Mouse (Mus musculus) megakaryocyte, adult 5-6 weeks (primary cell): ENCODE measurements at regions not wholly inside any gene's neighbourhood (a gene's known extent, or its start where the extent isn't known, plus 50 kb on each side); places are given as distances from the start of the nearest gene placed in this dataset.

ENCODE experiments used
- ATAC-seq: 2 replicates; pipeline ENCODE4 v1.8.0; 2016; ENCODE audit warnings: mild to moderate bottlenecking, inconsistent platforms; ENCODE audit not compliant: poor library complexity, severe bottlenecking

DNA sequence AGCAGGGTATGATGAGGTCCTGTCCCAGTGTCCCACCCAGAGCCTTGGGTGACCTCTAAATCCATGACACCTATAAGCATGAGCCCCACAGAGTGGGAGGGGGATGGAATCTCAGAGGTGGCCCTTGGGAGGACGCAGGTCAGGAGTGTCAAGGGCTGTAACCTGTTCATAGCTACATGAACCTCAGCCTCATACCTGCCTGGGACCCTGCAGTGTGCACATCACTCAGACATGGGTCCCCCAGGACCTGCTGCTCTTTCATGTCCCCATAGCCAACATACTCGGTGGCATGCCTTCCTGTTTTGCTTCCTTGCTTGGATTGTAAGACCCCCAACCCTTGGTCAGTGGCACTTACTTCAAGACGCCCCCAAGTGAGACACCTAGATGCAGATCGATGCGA, 66.9 kb upstream of the Hs6st1 start:
- ATAC-seq = no peak

DNA sequence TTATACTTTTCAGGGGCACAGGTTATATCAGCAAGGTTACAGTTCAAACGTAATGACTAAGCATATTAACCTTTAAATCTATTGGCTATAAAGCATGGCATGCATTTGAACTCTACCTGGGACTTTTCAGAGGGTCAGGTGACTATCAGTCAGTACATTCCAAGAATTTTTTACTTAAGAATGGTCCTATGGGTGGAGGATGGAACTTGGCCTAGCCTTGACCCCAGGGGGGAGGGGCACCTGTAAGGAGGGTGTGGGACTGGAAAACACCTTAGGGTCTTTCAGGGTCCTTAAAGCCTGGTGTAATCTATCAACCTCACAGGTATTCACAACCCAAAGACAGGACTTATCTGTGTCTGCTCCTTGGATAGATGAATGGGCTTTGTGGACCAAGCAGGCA, 66.4 kb upstream of the Hs6st1 start:
- ATAC-seq = no peak

DNA sequence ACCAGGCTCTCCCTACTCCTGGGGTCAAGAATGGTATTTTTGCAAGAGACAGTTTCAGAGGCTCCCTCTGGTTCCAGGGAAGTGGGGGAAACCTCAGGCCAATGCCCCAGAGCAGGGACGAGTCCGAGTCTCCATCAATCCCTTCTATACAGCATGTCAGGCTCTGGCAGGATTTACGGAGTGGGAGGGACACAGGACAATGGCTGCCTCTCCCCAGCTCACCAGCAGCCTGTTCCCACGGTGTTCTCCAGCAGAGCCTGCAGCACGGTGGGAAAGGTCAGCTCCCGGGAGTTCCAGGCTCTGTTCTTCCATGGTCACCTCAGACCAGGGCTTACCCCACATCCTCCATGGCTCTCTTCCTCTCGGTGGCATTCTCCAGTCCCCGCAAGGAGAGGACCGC, 64.6 kb upstream of the Hs6st1 start:
- no peak for ATAC-seq

DNA sequence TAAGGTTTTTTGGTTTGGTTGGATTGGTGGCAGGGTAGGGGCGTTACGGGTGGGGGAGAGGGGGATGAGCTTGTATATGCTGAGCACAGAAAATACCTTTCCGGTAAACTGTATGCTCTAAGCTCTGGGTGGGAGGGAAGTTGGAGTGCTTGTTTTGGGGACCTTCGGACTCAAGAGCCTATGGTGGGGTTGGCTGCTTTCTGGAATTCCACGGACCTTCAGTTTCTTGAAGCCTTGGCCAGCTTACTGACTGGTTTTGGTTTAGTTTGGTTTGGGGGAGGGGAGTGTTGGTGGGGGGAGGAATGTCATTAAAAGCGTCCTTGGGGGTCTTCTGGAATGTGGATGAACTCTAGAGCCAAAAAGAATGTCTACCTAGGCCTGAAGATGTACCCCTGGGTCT, 59.6 kb upstream of the Hs6st1 start:
- ATAC-seq = no peak

DNA sequence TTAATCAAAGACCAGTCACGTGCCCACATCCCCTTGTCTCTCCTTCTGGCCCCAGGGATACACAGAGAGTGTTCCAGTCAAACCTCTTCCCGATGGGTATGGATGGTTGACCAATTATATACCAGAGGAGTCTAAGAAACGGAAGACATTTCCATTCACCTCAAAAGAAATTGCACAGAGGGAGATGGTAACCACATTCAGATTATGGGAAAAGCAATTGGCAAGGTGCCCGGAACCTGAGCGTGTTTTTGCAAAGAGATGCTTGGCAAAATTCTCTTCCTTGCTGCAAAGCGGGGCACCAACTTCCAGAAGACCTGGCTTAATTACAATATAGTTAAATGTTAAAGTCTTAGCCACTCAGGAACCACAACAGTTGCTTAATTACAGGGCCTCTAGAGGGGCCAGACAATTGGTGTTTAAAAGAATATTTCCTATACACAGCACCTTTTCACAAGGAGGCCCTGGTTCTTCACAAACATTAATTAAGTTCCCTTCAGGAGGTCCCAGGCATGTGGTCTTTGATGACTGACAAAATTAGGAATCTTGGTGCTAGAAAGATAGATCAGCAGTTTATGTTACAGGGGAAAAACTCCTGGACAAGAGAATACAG, 59.1 kb upstream of the Hs6st1 start:
- ATAC-seq = no peak

DNA sequence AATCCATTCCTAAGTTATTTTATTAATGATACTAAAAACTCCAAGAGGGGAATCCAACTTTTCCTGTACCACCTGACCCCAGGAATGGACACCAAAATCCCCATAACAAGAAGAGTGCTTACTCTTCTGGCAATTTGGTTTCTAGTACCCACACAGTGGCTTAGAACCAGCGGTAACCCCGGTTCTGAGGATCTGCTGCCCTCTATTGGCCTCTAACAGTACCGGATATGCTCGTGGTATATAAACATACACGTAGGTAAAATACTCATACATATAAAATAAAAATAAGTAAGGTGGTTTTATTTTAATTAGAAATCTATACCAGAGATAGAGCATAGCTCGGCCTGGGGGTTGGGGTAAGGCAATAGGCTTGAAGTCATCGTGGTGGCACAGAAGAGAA, 58.0 kb upstream of the Hs6st1 start:
- ATAC-seq = no peak

DNA sequence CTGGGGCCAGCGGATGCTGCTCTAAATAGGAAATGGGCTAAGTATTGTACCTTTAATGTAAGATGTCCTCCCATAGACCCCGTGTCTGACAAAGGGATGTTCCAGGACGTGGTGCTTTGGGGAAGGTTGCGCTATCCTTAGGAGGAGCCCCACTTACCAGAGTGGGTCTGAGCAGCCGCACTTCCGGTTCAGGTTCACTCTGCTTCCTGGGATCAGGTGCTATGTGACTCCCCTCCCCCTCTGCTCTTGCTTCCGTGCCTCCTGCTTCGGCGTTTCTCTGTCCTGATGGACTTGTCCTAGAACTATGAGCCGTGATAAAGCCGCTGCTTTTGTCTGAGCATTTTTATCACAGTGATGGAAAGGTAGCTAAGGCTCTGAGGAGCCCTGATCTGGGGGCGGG, 57.4 kb upstream of the Hs6st1 start:
- no peak for ATAC-seq

DNA sequence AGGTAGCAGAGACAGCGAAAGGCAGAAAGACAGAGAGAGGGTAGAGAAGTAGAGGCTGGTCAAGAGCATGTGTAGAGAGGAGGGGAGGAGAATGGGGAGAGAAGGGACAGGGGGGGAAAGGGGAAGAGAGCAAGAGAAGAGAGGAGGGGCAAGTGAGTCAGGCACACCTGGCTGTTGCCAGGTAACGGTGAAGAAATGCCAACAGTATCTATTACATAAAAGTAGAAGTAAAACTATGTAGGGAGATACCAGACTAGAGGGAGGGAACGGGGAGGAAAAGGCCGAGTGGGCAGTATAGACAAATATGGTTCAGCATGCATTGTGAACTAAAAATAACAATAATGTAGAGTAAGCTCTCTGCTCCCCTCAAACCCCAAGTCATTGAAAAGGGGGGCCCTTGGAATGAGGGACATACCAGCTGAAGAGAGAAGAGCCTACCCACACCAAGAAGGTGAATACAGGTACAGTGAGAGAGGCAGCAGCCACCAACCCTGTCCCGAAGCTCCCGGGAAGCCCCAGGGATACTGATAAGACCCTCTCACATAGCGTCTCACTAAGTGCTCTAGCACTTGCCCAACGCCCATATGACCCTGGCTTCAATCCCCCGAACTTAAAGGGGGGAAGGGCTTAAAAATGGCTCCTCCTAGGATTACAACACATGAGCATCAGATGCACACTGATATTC, 56.0 kb upstream of the Hs6st1 start:
- ATAC-seq = no peak

DNA sequence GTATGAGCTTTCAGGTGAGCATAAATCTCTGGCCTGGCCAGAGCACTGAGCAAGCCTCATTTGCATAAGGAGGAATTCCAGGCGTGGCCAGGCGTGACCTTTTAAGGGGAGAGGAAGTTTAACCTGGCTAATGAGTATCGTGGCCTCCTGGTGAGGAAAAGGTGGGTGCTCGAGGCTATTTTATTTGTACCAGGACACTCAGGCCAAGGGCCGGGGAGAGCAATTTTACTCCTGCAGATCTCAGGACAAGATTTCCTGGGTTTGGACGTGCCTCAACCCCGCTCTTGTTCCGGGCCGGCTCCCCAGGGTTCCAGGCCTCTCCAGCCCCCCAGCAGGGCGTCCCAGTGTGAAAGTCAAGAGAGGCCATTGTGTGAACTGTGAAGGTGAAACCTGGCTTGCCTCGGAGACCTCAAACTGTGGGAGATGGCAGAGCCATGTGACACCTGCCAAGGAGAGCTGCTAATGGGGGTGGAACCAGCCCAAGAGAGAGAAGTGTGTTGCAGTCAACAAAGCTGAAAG, 54.3 kb upstream of the Hs6st1 start:
- ATAC-seq = no peak

DNA sequence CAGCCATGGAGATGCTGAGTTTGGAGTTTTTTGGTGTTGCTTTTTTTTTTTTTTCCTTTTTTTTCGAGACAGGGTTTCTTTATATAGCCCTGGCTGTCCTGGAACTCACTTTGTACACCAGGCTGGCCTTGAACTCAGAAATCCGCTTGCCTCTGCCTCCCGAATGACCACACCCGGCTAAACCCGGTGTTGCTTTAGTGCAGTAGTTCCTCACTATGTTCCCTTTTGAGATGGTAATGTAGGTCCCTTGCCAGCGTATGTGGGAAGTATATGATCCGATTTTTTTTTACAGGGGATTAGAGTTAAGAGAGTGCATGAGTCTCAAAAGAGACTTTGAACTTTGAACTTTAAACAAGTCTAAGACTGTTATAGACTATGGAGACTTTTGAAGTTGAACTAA, 53.8 kb upstream of the Hs6st1 start:
- no peak for ATAC-seq

DNA sequence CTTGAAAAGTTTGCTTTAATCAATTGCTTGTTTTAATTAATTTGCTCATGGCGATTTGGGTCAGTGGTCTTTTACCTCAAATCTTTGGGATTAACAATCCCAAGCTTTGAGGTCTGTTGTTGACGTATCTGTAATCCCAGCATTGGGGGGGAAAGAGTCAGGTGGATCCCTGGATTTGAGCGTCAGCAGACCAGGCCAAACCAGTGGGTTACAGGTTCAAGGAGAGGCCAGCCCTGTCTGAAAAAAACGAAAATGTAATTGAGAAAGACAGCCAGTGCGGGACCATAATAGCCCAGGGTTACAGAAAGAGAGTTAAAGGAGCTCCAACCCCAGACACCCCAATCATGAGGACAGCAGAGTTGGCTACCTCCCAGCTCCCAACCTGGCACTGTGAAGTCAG, 53.0 kb upstream of the Hs6st1 start:
- no peak for ATAC-seq

DNA sequence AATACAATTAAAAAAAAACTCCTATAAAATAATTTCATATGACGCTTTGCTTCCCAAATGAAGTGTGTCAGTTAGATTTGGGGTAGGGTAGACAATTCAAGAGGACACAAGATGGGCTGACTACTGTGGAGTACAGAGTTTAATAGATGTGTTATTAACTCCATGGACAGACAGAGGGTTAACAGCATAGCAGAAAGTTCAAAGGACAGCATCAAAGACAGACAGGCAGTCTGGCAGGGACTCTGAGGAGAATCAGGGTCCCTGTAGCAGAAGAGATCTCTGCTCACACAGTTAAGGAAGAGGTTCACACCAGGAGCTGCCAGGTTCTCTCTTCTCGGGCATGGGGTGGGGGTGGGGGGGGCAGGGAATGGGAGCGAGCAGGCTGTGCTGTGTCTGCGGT, 51.6 kb upstream of the Hs6st1 start:
- no peak for ATAC-seq

DNA sequence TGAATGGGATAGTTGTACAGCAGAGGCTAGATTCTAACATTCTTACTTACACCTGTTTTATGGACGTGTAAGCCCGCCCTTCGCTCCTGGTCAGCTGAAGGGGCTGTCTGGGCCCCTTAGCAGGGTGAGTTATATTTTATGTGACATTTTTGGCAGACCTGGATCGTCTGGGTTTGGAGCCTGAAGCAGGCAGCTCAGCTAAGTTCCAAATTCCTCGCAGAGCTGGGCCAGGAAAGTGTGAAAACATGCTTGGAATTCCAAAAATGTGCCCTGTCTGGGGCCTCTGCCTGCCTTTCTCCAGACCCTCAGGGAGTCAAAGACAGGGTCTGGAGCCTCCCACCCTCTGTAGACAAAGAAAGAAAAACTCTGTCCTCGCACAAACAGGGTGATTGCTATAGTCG, 51.1 kb upstream of the Hs6st1 start:
- ATAC-seq = no peak

DNA sequence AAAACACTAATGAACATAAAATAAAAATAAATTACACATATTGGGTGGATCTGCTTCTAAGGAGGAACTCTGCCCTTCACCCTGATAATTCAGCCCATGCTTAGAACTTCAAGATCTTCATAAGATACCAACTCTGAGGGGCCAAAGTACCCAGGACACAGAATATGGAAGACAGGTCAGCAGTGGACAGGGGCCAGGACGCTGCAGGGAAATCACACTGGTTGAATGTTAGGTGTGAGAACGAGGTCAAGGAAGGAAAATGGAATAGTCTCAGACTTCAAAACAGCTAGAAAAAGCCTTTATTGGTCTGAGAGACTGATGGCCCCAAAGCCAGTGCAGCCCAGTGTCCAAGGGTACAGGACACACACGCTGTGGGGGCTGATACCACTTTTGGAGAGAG, 50.5 kb upstream of the Hs6st1 start:
- no peak for ATAC-seq
